Mouse (Mus musculus) leukemia stem cell, adult 10-12 weeks (primary cell): ENCODE measurements around the gene Spib. TPM values are rescaled to one million over a fixed set of nuclear protein-coding genes. Genes with fewer than 3 reads are reported as not detected.

Experiments used
- polyA plus RNA-seq: library from polyadenylated mRNA; stranded (reverse); fragments of >175 nt; gene quantifications from 2 replicates; pipeline ENCODE4 v1.2.3, GENCODE M21; 2012; ENCODE audit warnings: low replicate concordance

The Spib gene
- polyA plus RNA-seq: 161 and 223 TPM in 2 replicates

DNA sequence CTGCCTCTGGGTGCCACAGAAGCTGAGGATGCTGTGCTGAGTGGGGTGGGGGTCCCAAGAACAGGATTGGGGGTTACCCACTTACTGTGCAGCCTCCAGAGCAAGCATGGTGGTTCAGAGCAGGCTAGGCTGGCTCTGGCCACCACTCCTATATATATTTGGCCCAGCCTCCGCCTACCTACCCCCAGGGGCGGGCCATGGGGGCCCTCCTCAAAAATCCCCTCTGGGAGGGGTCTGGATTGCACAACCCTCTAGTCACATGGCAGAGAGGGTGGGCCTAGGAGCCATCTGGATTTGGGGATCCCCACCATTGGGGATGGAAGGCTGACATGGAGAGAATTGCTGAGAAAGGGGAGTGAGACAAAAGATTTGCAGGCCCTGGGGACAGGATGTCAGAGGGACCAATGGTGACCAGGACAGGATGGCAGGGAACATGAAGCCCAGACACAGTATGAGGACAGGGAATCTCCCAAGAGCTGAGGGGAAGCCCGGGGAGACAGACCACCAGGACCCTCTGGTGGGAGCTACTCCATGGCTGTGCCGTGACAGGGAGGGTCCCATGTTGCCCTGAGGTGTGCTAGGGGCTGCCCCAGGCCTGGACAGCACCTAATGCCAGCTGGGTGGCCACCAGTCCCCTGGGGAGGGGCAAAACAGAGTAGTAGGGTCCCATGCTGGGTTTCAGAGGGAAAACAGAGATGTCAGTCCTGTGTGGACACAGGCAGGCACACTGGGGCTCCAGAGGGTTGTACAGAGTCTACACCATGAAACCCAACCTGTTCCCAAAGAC lies at the start of gene Spib:
Spib (minus strand) TSS at position 126 of the 787 bp plus-strand sequence.

DNA sequence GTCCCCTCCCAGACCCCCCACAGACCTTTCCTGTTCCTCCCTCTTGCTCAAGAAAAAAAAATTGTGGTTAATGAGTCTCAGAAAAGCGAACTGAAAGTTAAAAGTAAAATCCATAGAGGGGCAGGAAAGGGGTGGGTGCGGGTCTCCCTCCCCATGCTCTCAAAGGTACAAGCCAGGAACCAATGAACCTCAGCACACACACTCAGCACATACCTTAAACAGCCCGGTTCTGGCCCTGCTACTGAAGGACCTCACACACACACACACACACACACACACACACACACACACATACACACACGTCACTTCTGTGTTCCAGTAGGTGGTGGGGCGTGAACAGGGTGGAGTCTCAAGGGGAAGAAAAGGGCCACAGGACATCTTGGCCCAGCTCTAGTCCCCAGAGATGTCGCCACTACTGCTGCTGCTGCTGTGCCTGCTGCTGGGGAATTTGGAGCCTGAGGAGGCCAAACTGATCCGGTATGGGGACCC lies 40.4 kb upstream of the Spib start, which contains the start of gene Napsa:
Napsa (plus strand) TSS at position 168 of the 489 bp plus-strand sequence.

DNA sequence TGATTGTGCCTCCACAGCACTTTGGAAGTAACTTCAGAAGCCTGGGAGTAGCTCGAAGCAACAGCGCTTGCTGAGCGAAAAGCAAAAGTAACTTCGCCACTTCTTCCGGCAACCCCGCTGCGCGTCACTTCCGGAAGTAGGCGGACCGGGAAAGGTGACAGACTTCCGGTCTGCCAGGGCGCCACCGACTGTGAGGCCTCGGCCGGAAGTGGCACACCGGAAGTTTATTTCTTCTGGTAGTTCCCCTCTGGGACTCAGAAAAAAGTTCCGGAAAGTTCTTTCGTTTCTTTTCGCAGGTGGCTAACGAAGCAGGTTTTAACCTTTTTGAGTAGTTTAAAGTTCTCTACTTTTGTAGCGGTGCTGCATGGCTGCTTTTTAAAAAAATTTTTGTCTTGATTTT lies 22.0 kb upstream of the Spib start, which contains the start of gene Nr1h2:
Nr1h2 (minus strand) TSS at position 126 of the 400 bp plus-strand sequence.

DNA sequence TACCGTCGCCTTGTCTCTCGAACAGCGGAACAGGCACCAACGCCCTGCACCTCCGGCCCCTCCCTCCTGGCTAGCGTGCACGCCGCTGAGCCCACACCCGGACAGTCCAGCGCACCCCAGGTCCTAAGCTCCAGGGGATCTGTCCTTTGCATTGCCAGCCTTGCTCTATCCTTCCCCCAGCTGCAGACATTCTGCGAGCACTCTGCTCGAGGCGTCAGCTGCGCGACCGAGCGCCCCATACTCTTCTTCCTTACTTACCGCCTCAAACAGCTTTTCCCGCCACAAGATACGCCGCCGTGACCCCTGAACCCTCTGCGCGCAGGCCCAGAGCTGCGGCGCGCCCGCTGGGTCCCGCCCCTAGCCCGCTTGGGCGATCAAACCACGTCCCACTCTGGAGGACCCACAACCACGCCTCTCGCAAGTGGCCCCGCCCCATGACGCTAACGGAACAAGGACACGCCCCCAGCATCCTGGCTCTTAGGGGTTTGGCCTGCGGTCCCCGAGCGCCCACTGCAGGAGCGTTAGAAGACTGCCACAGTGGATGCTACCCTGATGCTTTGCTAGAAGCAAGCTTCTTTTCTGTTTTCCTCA lies 16.7 kb upstream of the Spib start, which contains the start of gene Pold1:
Pold1 (minus strand) TSS at position 353 of the 591 bp plus-strand sequence.

DNA sequence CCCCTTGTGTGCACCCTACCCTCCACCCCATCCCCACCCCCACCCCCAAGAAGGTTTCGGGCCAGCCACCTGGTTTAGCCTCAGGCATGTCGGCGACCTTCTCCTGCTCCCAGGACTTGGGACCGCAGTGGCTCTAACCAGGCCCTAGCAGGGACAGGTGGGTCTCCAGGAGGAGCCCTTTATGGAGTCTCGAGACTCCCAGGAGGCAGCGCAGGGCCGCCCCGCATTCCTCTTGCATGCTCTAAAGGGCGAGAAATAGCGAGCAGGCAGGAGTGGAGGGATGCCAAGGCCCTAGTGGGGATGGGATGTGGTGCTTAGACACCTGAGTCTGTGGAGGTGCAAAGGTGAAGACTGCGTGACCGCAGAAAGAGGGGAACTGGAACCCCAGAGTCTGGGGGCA lies 7.4 kb downstream of the Spib start, which contains the start of gene Mybpc2:
Mybpc2 (minus strand) TSS at position 155 of the 400 bp plus-strand sequence.

DNA sequence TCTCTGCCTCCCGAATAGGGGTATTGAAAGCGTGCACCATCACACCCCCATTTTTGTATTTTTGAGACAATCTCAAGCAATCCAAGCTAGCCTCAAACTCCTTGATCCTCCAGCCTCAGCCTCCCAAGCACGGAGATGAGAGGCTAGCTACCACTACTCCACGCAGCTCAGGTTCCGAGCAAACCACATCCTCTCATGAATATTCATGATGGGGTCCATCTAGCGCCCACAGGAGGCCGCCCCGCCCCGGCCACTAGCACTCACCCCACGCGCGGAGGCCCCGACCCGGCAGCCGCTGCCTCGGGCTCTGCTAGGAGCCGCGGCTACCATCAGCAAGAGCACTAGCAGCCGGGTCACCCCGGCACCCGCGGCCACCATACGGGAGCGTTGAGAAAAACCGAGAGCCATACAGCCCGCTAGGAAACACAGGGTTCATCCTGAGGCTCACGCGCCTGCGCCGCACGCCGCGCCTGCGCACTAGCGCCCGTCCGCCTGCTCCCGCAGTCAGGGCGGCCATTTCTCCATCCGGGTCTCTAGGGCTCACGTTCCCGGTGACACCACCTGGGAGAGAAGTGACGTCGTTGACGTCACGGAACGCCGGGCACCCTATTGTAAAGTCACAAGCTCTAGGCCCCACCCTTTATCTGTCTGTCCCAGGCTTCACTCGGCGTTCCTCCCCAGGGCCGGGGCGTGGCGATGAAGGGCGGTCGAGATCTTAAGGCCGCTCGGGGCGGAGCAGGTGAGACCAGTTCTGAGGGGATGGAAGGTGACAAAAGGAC lies 35.7 kb downstream of the Spib start, which contains the start of the genes Emc10 and Fam71e1:
Emc10 (minus strand) TSS at position 538 of the 779 bp plus-strand sequence.
Fam71e1 (plus strand) TSS at position 590 of the 779 bp plus-strand sequence.

Other genes with a start within 250 kb of the Spib start
- 0.48 and 0.55 TPM in 2 replicates for gene Clec11a, start 225.2 kb downstream of the Spib start, polyA plus RNA-seq
- gene Shank1, start 221.8 kb downstream of the Spib start, polyA plus RNA-seq: 10.4 and 21.0 TPM in 2 replicates
- gene Syt3, start 148.0 kb downstream of the Spib start, polyA plus RNA-seq: 0.24 and 0.44 TPM in 2 replicates
- 0.23 TPM in 1 of 2 replicates, not detected in the other for gene 1700008O03Rik, start 146.3 kb downstream of the Spib start, polyA plus RNA-seq
- gene Lrrc4b, start 103.1 kb downstream of the Spib start, polyA plus RNA-seq: not detected in 2 replicates
- 0.30 TPM in 1 of 2 replicates, not detected in the other for gene Aspdh, start 66.7 kb downstream of the Spib start, polyA plus RNA-seq
- gene Josd2, start 64.1 kb downstream of the Spib start, polyA plus RNA-seq: 650 and 1,462 TPM in 2 replicates
- gene Emc10, start 35.5 kb downstream of the Spib start, polyA plus RNA-seq: 406 and 427 TPM in 2 replicates
- 6.6 and 8.4 TPM in 2 replicates for gene Fam71e1, start 35.5 kb downstream of the Spib start, polyA plus RNA-seq
- 0.79 TPM in 1 of 2 replicates, not detected in the other for gene Mybpc2, start 7.4 kb downstream of the Spib start, polyA plus RNA-seq
- gene Pold1, start 16.8 kb upstream of the Spib start, polyA plus RNA-seq: 279 and 341 TPM in 2 replicates
- 345 and 359 TPM in 2 replicates for gene Nr1h2, start 21.9 kb upstream of the Spib start, polyA plus RNA-seq
- gene Napsa, start 40.3 kb upstream of the Spib start, polyA plus RNA-seq: 13.3 and 28.4 TPM in 2 replicates
- 3.2 and 3.3 TPM in 2 replicates for gene Kcnc3, start 58.6 kb upstream of the Spib start, polyA plus RNA-seq
- 0.11 and 0.28 TPM in 2 replicates for gene Myh14, start 138.8 kb upstream of the Spib start, polyA plus RNA-seq
- gene Izumo2, start 176.7 kb upstream of the Spib start, polyA plus RNA-seq: not detected in 2 replicates
- 56.2 and 60.7 TPM in 2 replicates for gene Vrk3, start 216.3 kb upstream of the Spib start, polyA plus RNA-seq
- gene Zfp473, start 219.0 kb upstream of the Spib start, polyA plus RNA-seq: 0.19 TPM in 1 of 2 replicates, not detected in the other